Mouse (Mus musculus): ENCODE measurements around the gene Atp2b2. TPM values are rescaled to one million over a fixed set of nuclear protein-coding genes. Genes with fewer than 3 reads are reported as not detected.

Atp2b2 gene
- total and polyA plus RNA-seq, 2 experiments: 1.0 to 1.1 TPM

DNA sequence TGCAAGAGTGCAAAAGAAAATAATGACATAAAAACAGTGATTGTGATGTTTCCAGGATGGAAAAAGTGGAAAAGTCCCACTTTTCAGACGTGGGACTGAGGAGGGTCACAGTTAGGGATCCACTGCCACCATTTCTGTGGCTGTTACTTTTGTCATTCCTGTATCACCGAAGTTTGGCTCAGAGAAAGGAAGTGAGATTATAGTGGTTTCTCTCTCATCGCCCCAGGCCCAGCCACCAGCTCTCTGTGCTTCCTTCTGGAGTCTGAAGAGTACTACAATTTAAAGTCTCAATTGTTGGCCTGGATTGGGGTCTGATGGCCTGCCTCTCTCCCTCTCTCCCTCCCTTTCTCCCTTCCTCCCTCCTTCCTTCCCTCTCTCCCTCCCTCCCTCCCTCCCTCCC, 242.5 kb downstream of the Atp2b2 start:
- TF ChIP-seq CTCF (IDR thresholded peaks at IDR 0.05; ENCODE audit: low read depth, low read length) (no peak), POLR2A (IDR thresholded peaks at IDR 0.05; ENCODE audit: extremely low read depth, insufficient read depth, low read length) (no peak)
- 80% methylated on average over 3 of the region's 3 CpGs for WGBS
- no peak overlapping the region for H3K9ac ChIP-seq (ENCODE audit: low read depth, low read length)
- H3K27ac ChIP-seq (replicated peaks; ENCODE audit: insufficient read depth, low read depth, low read length): no peak overlapping the region
- H3K27me3 ChIP-seq (ENCODE audit: control insufficient read depth, insufficient read depth, low read length): no peaks in the 10 kb centered on the region
- no peak overlapping the region for H3K4me3 ChIP-seq (ENCODE audit: insufficient read depth, low read depth, low read length)
- no peaks in the 10 kb centered on the region for H3K79me2 ChIP-seq (ENCODE audit: control insufficient read depth, insufficient read depth, low read length)
- no peak for DNase-seq (ENCODE audit: extremely low read depth, low read depth, low spot score)
- peaks cover 2% of the 10 kb centered on the region; the same call in 1 of the 2 replicates for H3K36me3 ChIP-seq (ENCODE audit: control insufficient read depth, insufficient read depth, low read length)
- H3K4me1 ChIP-seq (ENCODE audit: control insufficient read depth, insufficient read depth, low read length): no peaks in the 10 kb centered on the region

- Histone ChIP-seq H3K27me3 (ENCODE audit: control insufficient read depth, insufficient read depth, low read length) (no peaks in the 10 kb centered on the region), H3K79me2 (ENCODE audit: control insufficient read depth, insufficient read depth, low read length) (no peaks in the 10 kb centered on the region), H3K9ac (ENCODE audit: low read depth, low read length) (no peak overlapping the region), H3K4me1 (ENCODE audit: control insufficient read depth, insufficient read depth, low read length) (no peaks in the 10 kb centered on the region), H3K4me3 (ENCODE audit: insufficient read depth, low read depth, low read length) (no peak overlapping the region), H3K36me3 (ENCODE audit: control insufficient read depth, insufficient read depth, low read length) (no peaks in the 10 kb centered on the region), H3K27ac (replicated peaks; ENCODE audit: insufficient read depth, low read depth, low read length) (no peak overlapping the region)
- TF ChIP-seq CTCF (IDR thresholded peaks at IDR 0.05; ENCODE audit: low read depth, low read length) (no peak), POLR2A (IDR thresholded peaks at IDR 0.05; ENCODE audit: extremely low read depth, insufficient read depth, low read length) (no peak)
- DNase-seq (ENCODE audit: extremely low read depth, low read depth, low spot score): no peak
- 91% methylated on average over 9 of the region's 9 CpGs for WGBS
Measured at GRCm38 (mm10) chr6:113799349-113799748, 243.1 kb downstream of the Atp2b2 start.

DNA sequence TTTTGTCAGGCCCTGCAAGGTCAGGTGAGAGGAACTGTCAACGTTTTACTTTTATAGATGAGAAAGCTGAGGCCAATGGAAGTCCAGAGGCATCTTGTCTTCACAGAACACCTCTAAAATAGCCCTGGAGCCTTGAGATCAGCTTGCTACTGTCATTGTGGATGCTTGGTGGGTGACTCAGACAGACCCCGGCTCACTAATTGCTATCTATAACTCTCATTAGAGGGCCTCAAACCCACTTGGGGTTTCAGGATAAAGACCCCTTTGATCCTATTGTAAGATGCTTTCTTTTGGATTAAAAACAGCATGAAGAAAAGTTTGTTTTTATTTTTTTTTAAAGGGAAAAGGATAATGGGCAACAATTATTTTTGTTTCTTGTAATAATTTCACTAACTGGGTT, 243.5 kb downstream of the Atp2b2 start:
- WGBS: 56% methylated on average over 2 of the region's 2 CpGs
- no peaks in the 10 kb centered on the region for H3K79me2 ChIP-seq (ENCODE audit: control insufficient read depth, insufficient read depth, low read length)
- H3K36me3 ChIP-seq (ENCODE audit: control insufficient read depth, insufficient read depth, low read length): no peaks in the 10 kb centered on the region
- no peak overlapping the region for H3K9ac ChIP-seq (ENCODE audit: low read depth, low read length)
- H3K27ac ChIP-seq (replicated peaks; ENCODE audit: insufficient read depth, low read depth, low read length): no peak overlapping the region
- no peak for DNase-seq (ENCODE audit: extremely low read depth, low read depth, low spot score)
- H3K4me1 ChIP-seq (ENCODE audit: control insufficient read depth, insufficient read depth, low read length): no peaks in the 10 kb centered on the region
- TF ChIP-seq CTCF (IDR thresholded peaks at IDR 0.05; ENCODE audit: low read depth, low read length) (no peak), POLR2A (IDR thresholded peaks at IDR 0.05; ENCODE audit: extremely low read depth, insufficient read depth, low read length) (no peak)
- no peaks in the 10 kb centered on the region for H3K27me3 ChIP-seq (ENCODE audit: control insufficient read depth, insufficient read depth, low read length)
- no peak overlapping the region for H3K4me3 ChIP-seq (ENCODE audit: insufficient read depth, low read depth, low read length)

- no peak for DNase-seq (ENCODE audit: extremely low read depth, low read depth, low spot score)
- TF ChIP-seq POLR2A (IDR thresholded peaks at IDR 0.05; ENCODE audit: extremely low read depth, insufficient read depth, low read length): no peak
- no peak for TF ChIP-seq CTCF (IDR thresholded peaks at IDR 0.05; ENCODE audit: low read depth, low read length)
- 78% methylated on average over 4 of the region's 4 CpGs for WGBS
- Histone ChIP-seq H3K4me1 (ENCODE audit: control insufficient read depth, insufficient read depth, low read length) (peaks cover 2% of the 10 kb centered on the region; the same call in 1 of the 2 replicates), H3K4me3 (ENCODE audit: insufficient read depth, low read depth, low read length) (no peak overlapping the region), H3K27ac (replicated peaks; ENCODE audit: insufficient read depth, low read depth, low read length) (no peak overlapping the region), H3K36me3 (ENCODE audit: control insufficient read depth, insufficient read depth, low read length) (no peaks in the 10 kb centered on the region), H3K79me2 (ENCODE audit: control insufficient read depth, insufficient read depth, low read length) (no peaks in the 10 kb centered on the region), H3K9ac (ENCODE audit: low read depth, low read length) (no peak overlapping the region), H3K27me3 (ENCODE audit: control insufficient read depth, insufficient read depth, low read length) (no peaks in the 10 kb centered on the region)
Measured at GRCm38 (mm10) chr6:113795241-113795702, 247.1 kb downstream of the Atp2b2 start.

GRCm38 (mm10) chr6:113792368-113792767, 250.0 kb downstream of the Atp2b2 start:
- peaks cover 2% of the 10 kb centered on the region; the same call in 1 of the 2 replicates for H3K4me1 ChIP-seq (ENCODE audit: control insufficient read depth, insufficient read depth, low read length)
- H3K27me3 ChIP-seq (ENCODE audit: control insufficient read depth, insufficient read depth, low read length): no peaks in the 10 kb centered on the region
- no peak overlapping the region for H3K4me3 ChIP-seq (ENCODE audit: insufficient read depth, low read depth, low read length)
- H3K9ac ChIP-seq (ENCODE audit: low read depth, low read length): no peak overlapping the region
- no peak for DNase-seq (ENCODE audit: extremely low read depth, low read depth, low spot score)
- TF ChIP-seq POLR2A (IDR thresholded peaks at IDR 0.05; ENCODE audit: extremely low read depth, insufficient read depth, low read length): no peak
- no peaks in the 10 kb centered on the region for H3K36me3 ChIP-seq (ENCODE audit: control insufficient read depth, insufficient read depth, low read length)
- no peak overlapping the region for H3K27ac ChIP-seq (replicated peaks; ENCODE audit: insufficient read depth, low read depth, low read length)
- no peaks in the 10 kb centered on the region for H3K79me2 ChIP-seq (ENCODE audit: control insufficient read depth, insufficient read depth, low read length)
- 78% methylated on average over 5 of the region's 5 CpGs for WGBS

GRCm38 (mm10) chr6:113791012-113791411, 251.4 kb downstream of the Atp2b2 start:
- H3K4me1 ChIP-seq (ENCODE audit: control insufficient read depth, insufficient read depth, low read length): peaks cover 2% of the 10 kb centered on the region; the same call in 1 of the 2 replicates
- no peak overlapping the region for H3K4me3 ChIP-seq (ENCODE audit: insufficient read depth, low read depth, low read length)
- H3K36me3 ChIP-seq (ENCODE audit: control insufficient read depth, insufficient read depth, low read length): no peaks in the 10 kb centered on the region
- DNase-seq (ENCODE audit: extremely low read depth, low read depth, low spot score): peak; percentile 68
- H3K27me3 ChIP-seq (ENCODE audit: control insufficient read depth, insufficient read depth, low read length): no peaks in the 10 kb centered on the region
- no peaks in the 10 kb centered on the region for H3K79me2 ChIP-seq (ENCODE audit: control insufficient read depth, insufficient read depth, low read length)
- H3K9ac ChIP-seq (ENCODE audit: low read depth, low read length): no peak overlapping the region
- H3K27ac ChIP-seq (replicated peaks; ENCODE audit: insufficient read depth, low read depth, low read length): no peak overlapping the region
- TF ChIP-seq POLR2A (IDR thresholded peaks at IDR 0.05; ENCODE audit: extremely low read depth, insufficient read depth, low read length): no peak
- TF ChIP-seq CTCF (IDR thresholded peaks at IDR 0.05; ENCODE audit: low read depth, low read length): no peak
- 16% methylated on average over 8 of the region's 8 CpGs for whole genome bisulfite sequencing
